Mouse (Mus musculus) cerebellum, adult 2 months (tissue): ENCODE measurements around the gene Msh5.

Source experiments
- CTCF ChIP-seq: fragments of 200-500 bp; IDR thresholded peaks from 2 replicates; pipeline ENCODE4 v1.5.1; 2011; ENCODE audit warnings: low read depth, mild to moderate bottlenecking, control low read depth, low read length, moderate library complexity, borderline replicate concordance; ENCODE audit not compliant: insufficient read depth
- POLR2A ChIP-seq: fragments of 200-500 bp; IDR thresholded peaks from 2 replicates; pipeline ENCODE4 v1.6.1; 2011; ENCODE audit warnings: low read length, control low read depth, borderline replicate concordance; ENCODE audit not compliant: insufficient read depth

- TF ChIP-seq CTCF: no peak
- peak; percentile 82 for TF ChIP-seq POLR2A
Observed at GRCm38 (mm10) chr17:35088825-35089644, 42.5 kb upstream of the Msh5 start, which contains the start of gene Abhd16a.
